Comparison of ENCODE assay signal across 9 mouse cellular contexts in the genomic region with DNA sequence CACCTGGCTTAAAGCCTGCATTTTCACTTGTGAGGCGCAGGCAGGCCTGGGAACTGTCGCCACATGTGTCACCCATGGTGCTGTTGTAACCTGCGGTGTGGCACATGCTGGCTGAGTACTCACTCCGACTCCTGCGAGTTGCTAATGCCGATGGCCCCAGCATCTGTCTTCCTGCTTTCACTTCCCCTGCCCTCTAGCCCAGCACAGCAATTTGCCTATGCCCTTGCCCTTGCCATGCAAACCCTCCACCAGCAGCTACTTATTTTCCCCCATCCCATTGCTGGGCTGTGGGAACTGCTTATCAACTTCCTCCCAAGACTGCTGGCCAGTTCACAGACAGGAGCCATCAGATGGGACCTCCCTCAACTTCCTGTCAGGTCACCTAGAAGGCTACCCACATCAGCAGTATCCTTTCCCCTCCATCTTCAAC. TPM values are rescaled to one million over a fixed set of nuclear protein-coding genes. Genes with fewer than 3 reads are reported as not detected.
DNase-seq lines count a peak whose midpoint lies in the region; ATAC-seq and TF ChIP-seq lines count a peak whose summit lies in the region.
"Had no signal": no experiment of that assay in that cellular context is flagged by ENCODE, and none has a peak within 500 bp of the region (broad histone marks: within the 10 kb centered on the region; RNA-seq: fewer than 3 reads in every experiment).

No protein-coding gene starts in this region.

- DNase-seq in gastrocnemius, postnatal 25 days = peak; percentile 62
- no peak for DNase-seq in gastrocnemius, postnatal 4 days (ENCODE audit: low spot score in 2 of 2)
- DNase-seq in liver, adult 2 months (ENCODE audit: extremely low read depth, low read depth, low spot score) = no peak
- DNase-seq in spleen, adult 18-20 months = peak; percentile 72 to 80
- no peak for DNase-seq in left cerebral cortex, adult 9 months (ENCODE audit: low spot score in 2 of 2)
- no peak for DNase-seq in cerebellum, postnatal 10 days
- no peak for DNase-seq in embryo, embryonic 9.5 days (ENCODE audit: extremely low spot score)
- DNase-seq: forebrain, postnatal 0 days had no signal

- ATAC-seq in common myeloid progenitor, adult 5-6 weeks (replicated peaks; ENCODE audit: low read depth, poor library complexity, severe bottlenecking) = peak; percentile 87
- ATAC-seq: forebrain, postnatal 0 days had no signal

- H3K27me3 ChIP-seq in liver, adult 2 months (ENCODE audit: control insufficient read depth, insufficient read depth, low read length) = no peaks in the 10 kb centered on the region

- WGBS in liver, adult 2 months = 68% methylated on average over 6 of the region's 6 CpGs

- H3K4me3 ChIP-seq in liver, adult 2 months (ENCODE audit: insufficient read depth, low read depth, low read length) = no peak overlapping the region

- H3K36me3 ChIP-seq in liver, adult 2 months (ENCODE audit: control insufficient read depth, insufficient read depth, low read length) = no peaks in the 10 kb centered on the region

- H3K9ac ChIP-seq in liver, adult 2 months (ENCODE audit: low read depth, low read length) = peak overlapping the region; percentile 1
- H3K9ac ChIP-seq: forebrain, postnatal 0 days had no signal

- peaks cover 19% of the 10 kb centered on the region for H3K4me1 ChIP-seq in liver, adult 2 months (ENCODE audit: control insufficient read depth, insufficient read depth, low read length)

- peak overlapping the region; percentile 53 for H3K27ac ChIP-seq in liver, adult 2 months (replicated peaks; ENCODE audit: insufficient read depth, low read depth, low read length)

- no peaks in the 10 kb centered on the region for H3K79me2 ChIP-seq in liver, adult 2 months (ENCODE audit: control insufficient read depth, insufficient read depth, low read length)

- no peak for TF ChIP-seq CTCF in liver, adult 2 months (IDR thresholded peaks at IDR 0.05; ENCODE audit: low read depth, low read length)

- no peak for TF ChIP-seq POLR2A in liver, adult 2 months (IDR thresholded peaks at IDR 0.05; ENCODE audit: extremely low read depth, insufficient read depth, low read length)

RNA-seq across cellular contexts. Expression of a gene that starts 21.8 kb away (rescaled TPM):
- 10 to 100 TPM; 11.4 to 12.0 TPM for total RNA-seq in gastrocnemius, postnatal 25 days (2021)
- 10 to 100 TPM; 13.9 to 16.0 TPM for total RNA-seq in gastrocnemius, postnatal 4 days (2021)
- 30.5 and 41.6 TPM in 2 replicates for total RNA-seq in common myeloid progenitor, adult 5-6 weeks (2017)
- total RNA-seq in liver, adult 2 months (2014; rRNA removed) = 8.5 and 10.8 TPM in 2 replicates
- polyA plus RNA-seq in liver, adult 2 months (2012; rRNA removed) = 12.9 and 15.6 TPM in 2 replicates

RNA-seq across cellular contexts. Expression of a gene that starts 22.1 kb away (rescaled TPM):
- total RNA-seq in gastrocnemius, postnatal 25 days (2021) = 10 to 100 TPM; 40.7 to 40.9 TPM
- total RNA-seq in gastrocnemius, postnatal 4 days (2021) = 10 to 100 TPM; 49.9 to 51.4 TPM
- total RNA-seq in common myeloid progenitor, adult 5-6 weeks (2017) = 45.3 and 60.5 TPM in 2 replicates
- 22.8 and 28.1 TPM in 2 replicates for total RNA-seq in liver, adult 2 months (2014; rRNA removed)
- 48.9 and 50.4 TPM in 2 replicates for polyA plus RNA-seq in liver, adult 2 months (2012; rRNA removed)

RNA-seq across cellular contexts. Expression of a gene that starts 29.2 kb away (rescaled TPM):
- total RNA-seq in gastrocnemius, postnatal 25 days (2021) = 10 to 100 TPM in 1 of 2 experiments, 1 to 10 TPM in 1; 8.6 to 11.4 TPM
- 10 to 100 TPM; 18.6 to 18.7 TPM for total RNA-seq in gastrocnemius, postnatal 4 days (2021)
- total RNA-seq in common myeloid progenitor, adult 5-6 weeks (2017) = 1.4 and 4.2 TPM in 2 replicates
- 5.2 and 8.8 TPM in 2 replicates for total RNA-seq in liver, adult 2 months (2014; rRNA removed)
- 13.6 and 16.4 TPM in 2 replicates for polyA plus RNA-seq in liver, adult 2 months (2012; rRNA removed)

Comparison
In these comparisons a context has a peak if more than half of its experiments do, and no peak if none do; other contexts are left out.
1. DNase-seq: peak in gastrocnemius, postnatal 25 days (single experiment) and spleen, adult 18-20 months (2 of 2); none in gastrocnemius, postnatal 4 days (0 of 2), liver, adult 2 months (single experiment), left cerebral cortex, adult 9 months (0 of 2), cerebellum, postnatal 10 days (0 of 2) and embryo, embryonic 9.5 days (single experiment).